Mouse (Mus musculus): ENCODE measurements around the gene Acan. TPM values are rescaled to one million over a fixed set of nuclear protein-coding genes. Genes with fewer than 3 reads are reported as not detected.

Acan gene
- total and polyA plus RNA-seq, 3 experiments, result 0.11 to 0.61 (median 0.26) TPM

DNA sequence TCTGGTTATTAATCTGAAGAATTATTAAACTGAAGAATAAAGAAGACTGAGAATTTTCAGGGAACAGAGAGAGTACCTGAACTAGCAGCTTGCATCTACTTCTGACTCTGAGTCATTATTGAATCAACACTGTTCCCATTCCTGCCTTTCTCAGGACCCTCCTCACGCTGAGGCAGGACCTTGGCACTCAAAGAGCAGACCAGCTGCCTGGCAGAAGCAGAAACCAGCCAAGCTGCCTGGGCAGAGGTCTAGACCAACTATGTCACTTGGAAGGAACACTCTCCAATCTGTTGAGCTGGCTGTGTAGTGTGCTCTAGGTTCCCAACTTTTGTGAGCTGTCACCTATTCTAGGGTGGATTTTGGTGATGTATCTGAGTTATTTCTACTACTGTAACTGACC lies 106.1 kb downstream of the Acan start:
- intact Hi-C loops (cut with DNase I), result no loop called here
- Histone ChIP-seq H3K36me3 (ENCODE audit: control insufficient read depth, insufficient read depth, low read length) (no peaks in the 10 kb centered on the region), H3K4me1 (ENCODE audit: control insufficient read depth, insufficient read depth, low read length) (no peaks in the 10 kb centered on the region), H3K79me2 (replicated peaks; ENCODE audit: control insufficient read depth, insufficient read depth, low read length) (no peaks in the 10 kb centered on the region), H3K27ac (no peak overlapping the region), H3K27me3 (ENCODE audit: control insufficient read depth, insufficient read depth, low read length) (no peaks in the 10 kb centered on the region), H3K4me3 (no peak overlapping the region), H3K9ac (ENCODE audit: low read depth, low read length) (no peak overlapping the region)
- DNase-seq, result no peak
- TF ChIP-seq EP300 (IDR thresholded peaks at IDR 0.05; ENCODE audit: insufficient read depth, low read depth, low read length) (no peak), CTCF (IDR thresholded peaks at IDR 0.05) (no peak), POLR2A (IDR thresholded peaks at IDR 0.05; ENCODE audit: insufficient read depth, low read depth, low read length) (no peak)
- WGBS, result 61% methylated on average over 1 of the region's 1 CpGs

Other genes starting within 250 kb of the Acan start
- 10 to 100 TPM; 13.2 to 13.8 TPM for gene Det1, start 206.2 kb upstream of the Acan start, total RNA-seq (2021)
- 14.6 and 18.3 TPM in 2 replicates for gene Det1, start 206.2 kb upstream of the Acan start, polyA plus RNA-seq (2012; rRNA removed)
- gene Aen, start 157.6 kb upstream of the Acan start, total RNA-seq (2021), result 10 to 100 TPM; 33.9 to 39.0 TPM
- gene Aen, start 157.6 kb upstream of the Acan start, polyA plus RNA-seq (2012; rRNA removed), result 23.5 and 31.2 TPM in 2 replicates
- gene Isg20, start 140.1 kb upstream of the Acan start, total RNA-seq (2021), result 10 to 100 TPM in 1 of 2 experiments, 1 to 10 TPM in 1; 6.2 to 30.3 TPM
- gene Isg20, start 140.1 kb upstream of the Acan start, polyA plus RNA-seq (2012; rRNA removed), result 15.3 and 88.6 TPM in 2 replicates
- under 1 TPM; 0.14 to 0.18 TPM for gene Hapln3, start 77.5 kb downstream of the Acan start, total RNA-seq (2021)
- gene Hapln3, start 77.5 kb downstream of the Acan start, polyA plus RNA-seq (2012; rRNA removed), result 0.57 and 1.3 TPM in 2 replicates
- gene Mfge8, start 95.6 kb downstream of the Acan start, total RNA-seq (2021), result 100 to 1,000 TPM; 122 to 133 TPM
- 172 and 178 TPM in 2 replicates for gene Mfge8, start 95.6 kb downstream of the Acan start, polyA plus RNA-seq (2012; rRNA removed)
- 10 to 100 TPM; 33.8 to 36.3 TPM for gene Abhd2, start 219.7 kb downstream of the Acan start, total RNA-seq (2021)
- gene Abhd2, start 219.7 kb downstream of the Acan start, polyA plus RNA-seq (2012; rRNA removed), result 8.4 and 15.8 TPM in 2 replicates